Mouse (Mus musculus): ENCODE measurements at regions not wholly inside any gene's neighbourhood (a gene's known extent, or its start where the extent isn't known, plus 50 kb on each side); places are given as distances from the start of the nearest gene placed in this dataset.

DNA sequence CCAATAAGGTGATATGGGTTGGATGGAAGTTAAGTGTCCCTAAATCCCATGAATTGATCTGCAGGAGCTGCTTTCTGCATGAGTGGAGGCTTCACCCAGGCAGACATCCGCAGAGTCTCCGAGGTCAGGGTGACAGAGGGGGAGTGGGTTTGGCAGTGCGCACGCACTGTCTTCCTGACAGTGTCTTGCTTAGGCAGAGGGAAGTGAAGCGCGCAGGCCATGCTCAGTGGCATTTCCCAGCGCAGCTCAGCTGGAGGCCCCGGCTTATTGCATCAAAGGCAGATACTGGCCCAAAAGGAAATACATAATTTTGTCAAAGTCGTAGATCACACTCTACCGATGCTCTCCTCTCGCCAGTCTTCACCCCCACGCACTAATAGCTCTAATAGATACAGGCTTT is 252.7 kb upstream of the Dnajc24 start:
- DNase-seq (ENCODE audit: low read depth, low spot score) = peak; percentile 6

DNA sequence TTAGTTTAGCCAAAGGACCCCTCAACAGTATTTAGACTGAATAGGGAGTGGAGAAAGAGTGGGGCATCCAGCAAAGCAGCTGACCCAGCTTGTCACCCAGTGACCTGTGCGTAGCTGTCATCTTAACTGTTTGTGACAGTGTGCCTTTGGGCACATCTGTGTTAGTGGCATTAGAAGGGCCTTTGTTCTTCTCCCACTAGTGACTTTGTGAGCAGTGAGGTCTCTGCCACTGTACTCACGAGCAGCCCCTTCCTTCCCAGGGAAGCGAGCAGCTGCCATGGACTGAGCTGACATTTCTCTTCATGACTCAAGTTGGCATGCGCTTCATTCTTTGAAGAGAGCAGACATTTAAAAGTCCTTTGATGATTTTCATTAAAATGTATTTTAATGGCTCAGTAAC is 231.0 kb upstream of the Dnajc24 start:
- DNase-seq (ENCODE audit: low read depth, low spot score) = no peak

DNA sequence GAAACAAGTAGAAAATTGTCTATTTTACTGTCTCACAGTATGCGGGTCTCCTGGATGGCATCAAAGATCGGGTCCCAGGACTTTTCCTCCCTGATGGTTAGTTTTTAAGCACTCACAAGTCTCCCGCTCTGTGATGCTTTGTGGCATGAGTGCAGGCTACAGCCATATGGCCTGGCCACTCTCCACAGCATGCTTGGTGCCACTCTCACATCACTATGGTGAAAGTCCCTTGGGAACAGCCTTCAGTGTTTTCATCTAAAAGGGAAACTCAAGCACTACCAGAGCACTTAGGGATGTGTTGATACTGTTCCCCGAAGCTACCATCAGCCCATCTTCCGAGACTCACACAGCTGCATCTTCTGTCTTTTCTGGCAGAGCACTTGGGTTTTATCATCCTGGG is 227.8 kb upstream of the Dnajc24 start:
- no peak for DNase-seq (ENCODE audit: low read depth, low spot score)

DNA sequence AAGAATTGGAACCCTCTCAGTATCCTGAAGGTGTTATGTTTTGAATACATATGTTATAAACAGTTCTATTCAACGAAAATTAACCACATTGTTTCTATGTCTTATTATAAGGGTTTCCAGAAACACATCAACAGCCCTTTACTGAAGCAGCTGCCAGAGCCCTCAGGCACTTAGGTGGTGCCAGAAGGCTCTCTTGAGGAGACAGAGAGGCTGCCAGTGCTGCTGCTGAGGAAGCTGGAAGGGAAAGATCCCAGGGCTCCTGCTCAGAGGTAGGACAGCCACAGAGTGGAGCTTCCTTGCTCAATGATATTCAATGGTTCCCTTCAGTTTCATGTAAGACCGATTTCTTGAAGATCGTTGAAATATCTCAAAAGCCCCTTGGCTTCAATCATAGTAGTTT is 226.7 kb upstream of the Dnajc24 start:
- no peak for DNase-seq (ENCODE audit: low read depth, low spot score)

DNA sequence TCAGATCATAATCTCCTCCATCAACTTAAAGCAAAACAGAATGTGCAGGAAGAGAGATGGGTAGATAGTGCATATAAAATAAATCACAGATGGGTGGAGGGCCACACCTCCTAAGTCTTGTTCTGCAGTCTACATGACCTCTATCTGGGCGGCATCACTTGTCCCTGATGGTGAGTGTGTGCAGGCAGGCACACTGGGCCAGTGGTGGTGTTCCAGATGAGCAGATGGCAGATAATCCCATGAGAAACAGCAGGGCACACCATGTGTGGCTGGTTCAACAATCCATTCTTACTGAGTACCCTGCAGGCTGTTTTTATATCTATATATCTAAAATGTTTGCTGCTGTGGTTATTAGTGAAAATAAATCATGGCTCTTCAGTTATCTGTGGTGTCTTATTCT is 224.9 kb upstream of the Dnajc24 start:
- no peak for DNase-seq (ENCODE audit: low read depth, low spot score)

DNA sequence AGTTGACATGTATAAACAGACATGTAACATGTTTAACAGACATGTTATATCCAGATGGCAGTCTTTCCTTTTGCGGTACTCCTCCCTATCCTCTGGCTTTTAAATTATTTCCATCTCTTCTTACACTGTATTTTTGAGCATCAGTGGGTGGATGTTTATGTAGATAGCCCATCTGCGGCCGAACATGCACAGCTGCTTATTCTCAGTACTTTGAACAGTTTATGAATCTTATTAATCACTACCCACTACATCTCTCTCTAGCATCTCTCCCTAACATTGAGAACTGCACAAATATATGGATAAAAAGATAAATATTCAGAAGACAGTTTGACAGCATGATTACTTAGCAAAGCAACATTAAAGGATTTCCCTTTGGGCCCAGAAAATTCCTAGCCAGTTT is 212.8 kb upstream of the Dnajc24 start:
- DNase-seq (ENCODE audit: low read depth, low spot score) = no peak

DNA sequence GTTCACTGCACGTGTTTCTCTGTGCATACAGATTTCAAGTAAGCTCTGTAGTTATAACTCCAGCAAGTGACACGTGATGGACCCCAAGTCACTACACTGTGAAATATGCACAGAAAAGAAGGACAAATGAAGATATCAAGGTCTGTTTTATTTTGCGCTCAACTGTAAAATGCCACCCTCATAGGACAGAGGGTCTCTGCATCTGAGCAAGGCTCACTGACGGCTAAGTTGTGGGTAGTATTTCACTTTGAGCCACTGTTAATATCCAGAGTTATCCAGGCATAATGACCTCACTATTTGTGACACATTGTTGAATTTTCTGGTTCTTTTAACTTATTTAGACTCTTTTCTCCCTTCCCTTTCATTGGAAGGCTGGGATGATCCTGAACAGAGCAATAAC is 210.4 kb upstream of the Dnajc24 start:
- no peak for DNase-seq (ENCODE audit: low read depth, low spot score)

DNA sequence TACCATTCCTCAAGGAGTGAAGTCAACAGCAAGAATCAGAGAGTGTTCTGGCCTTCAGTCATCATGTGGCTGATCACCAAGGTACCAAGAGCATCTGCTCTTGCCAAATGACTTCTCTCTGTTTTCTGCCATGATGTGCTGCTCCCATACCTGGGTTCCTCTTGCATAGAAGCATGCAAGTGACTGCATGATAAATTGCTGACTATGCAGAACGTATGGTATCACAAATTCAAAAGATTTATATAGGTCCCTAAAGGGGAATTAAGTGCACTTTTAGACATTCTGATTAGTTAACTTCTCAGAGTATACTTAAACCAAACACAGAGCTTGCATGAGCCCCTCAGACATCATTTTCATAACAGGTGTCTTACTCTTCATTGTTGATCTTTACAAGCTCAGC is 207.4 kb upstream of the Dnajc24 start:
- DNase-seq (ENCODE audit: low read depth, low spot score) = no peak

DNA sequence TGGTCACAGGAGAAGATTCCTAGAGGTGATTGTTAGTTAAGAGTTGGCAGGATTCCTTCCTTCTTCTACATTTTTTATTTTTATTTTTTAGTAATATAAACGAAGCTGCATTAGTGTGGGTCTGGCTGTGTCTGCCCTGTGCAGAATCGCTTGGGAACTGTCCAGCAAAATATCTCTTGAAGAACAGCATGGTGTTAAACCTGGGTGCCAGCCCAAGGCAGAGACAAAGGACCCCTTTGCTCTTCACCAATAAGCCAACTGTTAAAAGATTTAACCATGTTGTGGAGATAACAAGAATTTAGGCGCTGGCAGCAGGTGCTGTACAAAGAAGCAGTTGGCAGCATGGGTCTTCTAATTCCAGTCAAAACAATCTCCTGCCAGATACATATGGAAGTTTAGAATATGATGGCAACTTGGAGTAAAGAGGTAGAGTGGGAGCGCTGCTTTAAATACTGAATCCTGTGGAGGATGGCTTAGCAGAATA is 205.5 kb upstream of the Dnajc24 start:
- DNase-seq (ENCODE audit: low read depth, low spot score) = no peak

DNA sequence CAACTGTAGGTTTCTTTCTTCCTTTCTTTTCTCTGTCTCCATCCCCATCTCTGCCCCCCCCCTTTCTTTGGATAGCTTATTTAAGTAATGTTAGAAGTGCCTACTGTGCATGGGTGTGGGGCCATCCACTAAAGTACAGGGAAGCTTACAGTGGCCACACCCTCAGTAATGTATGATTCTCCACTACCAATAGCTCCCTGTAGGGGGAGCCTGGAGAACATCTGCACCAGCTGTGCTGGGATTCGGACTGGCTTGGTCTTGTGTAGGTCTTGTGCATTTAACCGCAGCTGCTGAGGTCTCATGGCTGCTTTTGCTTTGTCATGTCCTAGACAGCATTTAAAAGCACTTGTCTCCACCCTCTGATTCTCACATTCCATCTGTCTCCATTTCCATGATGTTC is 196.8 kb upstream of the Dnajc24 start:
- DNase-seq (ENCODE audit: low read depth, low spot score) = peak; percentile 71

DNA sequence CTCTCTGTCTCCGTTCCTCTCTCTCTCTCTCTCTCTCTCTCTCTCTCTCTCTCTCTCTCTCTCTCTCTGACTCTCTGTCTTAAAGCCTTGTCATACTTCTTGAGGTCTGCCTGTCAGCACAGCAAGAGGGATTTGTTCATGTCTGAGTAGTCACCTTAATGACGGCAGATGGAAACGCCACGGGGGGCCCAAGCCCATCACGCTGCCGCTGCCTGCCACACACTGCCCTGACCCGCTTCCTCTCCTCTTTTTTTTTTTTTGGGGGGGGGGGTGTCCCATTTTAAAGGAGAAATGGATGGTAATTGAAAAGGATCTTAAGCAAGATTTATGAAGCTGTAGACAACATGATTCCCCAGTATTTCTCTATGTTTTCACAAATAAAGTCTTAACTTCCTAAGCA is 191.8 kb upstream of the Dnajc24 start:
- peak; percentile 7 for DNase-seq (ENCODE audit: low read depth, low spot score)

DNA sequence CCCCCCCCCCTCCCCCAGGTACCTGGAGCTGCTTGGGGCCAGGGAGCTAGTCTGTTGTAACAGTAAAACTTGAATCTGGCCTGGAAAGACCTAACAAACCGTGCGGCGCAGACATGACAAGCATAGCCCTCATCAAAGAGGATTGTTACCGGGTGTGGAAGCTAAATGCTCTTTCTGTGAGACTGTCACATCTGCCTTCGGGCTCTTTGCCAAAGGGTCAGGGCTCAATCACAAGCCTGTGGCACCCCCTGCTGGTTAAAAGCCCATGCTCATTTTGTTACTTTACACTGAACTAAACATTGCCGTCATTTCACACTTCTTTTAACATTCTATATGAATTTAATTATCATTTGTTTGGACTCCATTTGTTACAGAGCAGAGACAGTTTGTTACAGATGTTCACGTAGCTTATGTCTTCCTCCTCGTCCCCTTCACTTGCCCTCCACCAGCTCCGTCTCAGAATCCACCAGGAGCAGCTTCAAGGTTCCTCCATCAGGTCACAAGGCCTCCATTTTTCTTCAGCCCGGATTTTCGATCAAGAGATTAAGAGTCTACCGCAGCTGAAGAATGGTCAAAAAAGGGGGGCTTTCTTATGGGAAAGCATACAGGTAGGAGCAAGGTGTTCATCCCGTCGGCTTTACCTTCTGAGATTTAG is 191.1 kb upstream of the Dnajc24 start:
- DNase-seq (ENCODE audit: low read depth, low spot score) = peak; percentile 84

DNA sequence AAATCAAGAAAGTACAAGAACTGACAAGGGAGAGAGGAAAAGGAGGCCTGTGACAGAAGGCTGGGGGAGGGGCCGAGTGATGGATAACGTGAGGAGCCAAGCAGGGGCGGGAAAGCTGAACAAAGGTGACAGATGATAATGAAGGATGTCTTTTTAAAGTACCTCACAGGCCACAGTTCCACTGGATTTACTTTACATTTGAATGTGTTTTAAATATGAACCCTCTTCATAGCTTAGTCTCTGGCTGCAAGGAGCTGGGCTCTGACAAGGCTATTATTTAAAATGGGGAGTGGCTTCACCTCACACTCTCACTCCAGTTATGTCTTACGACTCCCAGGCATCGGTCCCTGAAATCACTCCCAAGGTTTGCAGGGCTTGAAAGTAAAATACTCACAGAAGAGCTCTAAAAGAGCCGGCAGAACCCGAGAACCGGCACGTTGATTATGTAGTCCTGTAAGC is 190.6 kb upstream of the Dnajc24 start:
- DNase-seq (ENCODE audit: low read depth, low spot score) = peak; percentile 9

DNA sequence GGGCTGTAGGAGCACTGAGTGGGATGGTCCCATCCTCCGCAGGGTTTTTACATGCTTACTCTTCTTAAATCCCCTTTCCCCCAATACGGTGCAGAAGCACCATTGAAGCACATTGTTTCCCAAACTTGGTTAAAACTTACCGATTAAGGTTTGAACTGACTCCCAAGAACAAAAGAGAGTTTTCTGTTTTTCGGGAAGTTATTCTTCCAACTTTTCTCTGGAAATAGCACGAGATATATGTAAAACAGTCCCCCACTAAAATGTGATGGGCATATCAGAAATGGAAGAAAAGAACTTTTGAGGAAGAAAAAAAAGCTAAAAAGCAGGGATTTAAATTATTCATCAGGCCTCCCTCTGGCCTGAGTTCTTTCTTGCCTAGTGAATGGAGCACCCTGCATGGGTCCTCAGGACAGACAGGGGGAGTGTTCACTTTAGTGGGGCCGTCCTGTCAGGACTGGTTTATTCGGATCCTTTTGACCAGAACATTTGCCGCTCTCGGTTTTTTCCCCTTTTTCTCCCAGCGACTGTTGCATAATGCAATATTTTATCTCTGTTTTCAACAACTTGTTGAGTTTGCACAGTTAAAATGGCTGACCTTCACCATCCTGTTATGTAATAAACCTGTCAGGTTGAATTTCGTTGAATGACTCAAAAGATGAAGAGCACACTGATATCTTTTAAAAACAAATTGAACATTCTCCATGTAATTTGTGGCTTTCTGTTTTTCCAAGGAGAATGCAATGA is 187.4 kb upstream of the Dnajc24 start:
- peak; percentile 5 for DNase-seq (ENCODE audit: low read depth, low spot score)

DNA sequence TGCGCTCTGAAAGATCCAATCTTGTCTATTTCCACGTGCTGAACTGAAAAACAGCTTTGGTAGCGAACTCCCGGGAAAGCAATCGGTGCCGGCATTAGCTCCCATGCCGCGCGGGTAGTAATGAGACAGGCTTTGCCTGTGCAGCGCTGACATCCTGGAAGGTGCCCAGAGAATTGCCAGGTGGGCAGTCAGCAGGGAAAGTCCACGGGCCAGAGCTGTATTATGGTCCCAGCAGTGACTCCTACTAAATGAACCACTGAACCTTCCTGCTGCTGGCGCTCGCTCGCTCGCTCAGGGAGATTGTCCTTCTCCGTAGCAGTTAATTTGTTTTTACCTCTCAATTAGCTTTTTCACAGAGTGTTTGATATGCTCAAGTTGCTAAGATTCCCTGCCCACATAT is 180.3 kb upstream of the Dnajc24 start:
- DNase-seq (ENCODE audit: low read depth, low spot score) = no peak

DNA sequence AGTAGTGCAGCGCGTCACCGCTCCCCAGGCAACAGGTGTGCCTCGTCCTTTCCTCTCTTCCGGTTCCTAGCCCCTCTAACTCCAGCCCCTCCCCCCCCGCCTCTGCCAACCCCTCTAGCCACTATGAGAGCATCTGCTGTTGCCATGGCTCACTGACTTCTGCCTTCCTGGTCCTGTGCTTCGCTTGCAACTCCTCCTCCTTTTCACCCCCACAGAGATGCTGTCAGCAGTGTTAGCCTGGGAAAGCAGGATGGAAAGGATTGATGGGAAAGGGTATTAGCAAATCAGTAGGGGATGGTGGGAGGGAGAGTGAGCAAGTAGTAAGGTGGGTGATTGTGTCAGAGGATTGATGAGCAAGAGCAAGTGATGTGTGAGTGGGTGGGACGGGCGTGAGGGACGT is 178.7 kb upstream of the Dnajc24 start:
- DNase-seq (ENCODE audit: low read depth, low spot score) = no peak

DNA sequence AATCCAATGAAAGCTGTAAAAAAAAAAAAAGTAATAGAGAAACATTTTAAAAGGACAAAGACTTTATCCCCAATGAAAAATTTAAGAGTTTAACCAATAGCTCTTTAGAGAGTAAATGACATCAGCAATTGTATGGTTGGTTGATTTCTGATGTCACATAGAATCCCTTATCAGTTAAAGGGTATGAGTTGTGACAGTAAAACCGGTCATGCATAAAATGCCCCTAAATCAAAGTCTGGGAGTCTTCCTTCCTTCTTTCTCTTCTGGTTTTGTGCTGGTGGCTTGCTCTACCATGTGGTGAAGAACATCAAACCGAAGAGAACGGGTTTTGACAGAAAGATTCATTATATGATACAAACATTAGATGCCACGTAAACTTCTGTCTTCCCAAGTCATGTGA is 159.3 kb upstream of the Dnajc24 start:
- DNase-seq (ENCODE audit: low read depth, low spot score) = no peak

DNA sequence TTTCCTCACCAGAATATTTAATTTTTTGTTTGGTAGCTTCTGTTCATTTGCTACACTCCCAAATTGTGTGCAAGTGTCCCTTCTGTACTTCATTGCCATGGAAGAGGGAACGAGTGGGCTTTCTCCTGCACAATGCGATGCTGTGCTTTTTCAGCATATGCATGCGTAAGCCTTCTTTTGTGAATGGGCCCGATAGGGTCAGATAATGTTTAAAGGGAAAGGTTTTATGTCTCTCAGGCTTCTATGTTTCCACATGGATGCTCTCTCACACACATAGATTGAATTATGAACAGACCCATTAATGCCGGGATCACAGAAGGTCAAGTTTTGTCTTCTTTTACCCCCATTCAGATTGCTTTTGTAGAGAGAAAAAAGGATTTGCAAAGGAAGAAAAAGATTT is 158.5 kb upstream of the Dnajc24 start:
- DNase-seq (ENCODE audit: low read depth, low spot score) = no peak

DNA sequence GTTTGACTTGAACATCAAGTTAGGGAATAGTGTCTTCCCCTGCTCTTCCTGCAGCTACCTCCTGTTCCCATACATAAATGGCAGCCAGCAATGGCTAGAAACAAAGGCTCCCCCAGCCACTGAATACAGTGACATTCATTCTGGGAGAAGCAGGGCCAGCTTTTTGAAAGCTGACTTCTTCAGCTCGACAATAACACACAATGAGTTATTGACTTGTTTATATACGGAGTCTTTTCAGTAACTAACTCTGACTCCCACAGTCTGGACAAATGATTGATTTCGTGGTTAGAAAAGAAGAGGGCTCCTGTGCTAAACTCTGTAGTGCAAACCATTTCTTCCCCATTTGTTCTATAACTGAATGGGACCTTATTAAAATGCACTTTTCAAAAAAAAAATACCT is 146.4 kb upstream of the Dnajc24 start:
- DNase-seq (ENCODE audit: low read depth, low spot score) = no peak

DNA sequence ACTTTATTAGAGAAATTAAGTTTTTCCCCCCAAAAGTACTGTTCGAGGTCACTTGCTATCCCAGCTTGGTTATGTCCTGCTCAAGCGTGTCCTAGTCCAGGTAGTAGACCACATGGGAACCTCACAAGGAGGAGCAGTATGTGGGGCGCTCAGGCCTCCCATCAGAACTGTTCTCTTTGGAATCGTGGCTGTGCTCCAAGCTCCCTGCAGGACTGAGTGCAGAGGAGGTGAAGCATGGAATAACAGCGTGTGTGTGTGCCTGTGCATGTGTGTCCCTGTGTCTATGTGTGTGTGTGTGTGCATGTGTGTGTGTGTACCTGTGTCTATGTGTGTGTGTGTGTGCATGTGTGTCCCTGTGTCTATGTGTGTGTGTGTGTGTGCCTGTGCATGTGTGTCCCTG is 137.6 kb upstream of the Dnajc24 start:
- DNase-seq (ENCODE audit: low read depth, low spot score) = no peak

DNA sequence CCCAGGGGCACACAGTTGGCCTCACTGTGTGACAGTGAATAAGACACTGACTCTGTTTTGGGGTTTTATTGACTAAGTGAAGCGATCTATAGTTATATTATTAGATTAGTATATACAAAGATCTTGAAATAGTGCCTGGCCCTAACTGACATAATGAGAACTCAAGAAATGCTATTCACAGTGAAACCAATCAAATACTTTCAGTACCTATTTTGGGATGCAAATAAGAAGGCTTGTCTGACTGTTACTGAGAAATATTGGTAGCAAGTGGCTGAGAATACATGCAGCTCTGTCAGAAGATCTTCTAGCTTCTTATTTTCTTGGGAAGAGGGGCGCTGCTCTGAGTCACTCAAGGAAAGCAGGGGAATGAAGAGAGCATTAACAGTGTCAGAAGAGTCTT is 97.7 kb upstream of the Dnajc24 start:
- DNase-seq (ENCODE audit: low read depth, low spot score) = no peak

DNA sequence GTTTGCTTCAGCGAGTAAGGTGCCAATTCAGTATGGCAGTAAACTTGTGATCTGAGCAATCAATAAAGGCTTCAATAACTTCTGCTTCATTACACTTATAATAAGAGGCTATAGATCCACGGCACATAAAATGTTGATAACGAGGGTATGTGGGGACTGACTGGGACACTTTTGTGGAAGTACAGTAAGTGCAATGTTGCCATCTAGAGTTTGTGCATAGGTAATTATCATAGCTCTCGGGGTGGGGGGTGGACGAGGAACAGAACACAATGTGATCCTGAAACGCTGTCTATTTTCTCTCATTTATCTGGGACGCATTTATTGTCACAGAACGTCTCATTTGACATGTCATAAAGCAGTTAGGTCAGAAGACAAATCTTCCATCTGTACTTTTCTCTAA is 82.8 kb upstream of the Dnajc24 start:
- no peak for DNase-seq (ENCODE audit: low read depth, low spot score)

All from ZHBTc4 (cell line).